Mouse (Mus musculus) embryo, embryonic 11 days (tissue): ENCODE measurements at regions not wholly inside any gene's neighbourhood (a gene's known extent, or its start where the extent isn't known, plus 50 kb on each side); places are given as distances from the start of the nearest gene placed in this dataset.

Source experiments
- DNase-seq: peaks from one replicate; pipeline ENCODE4 v3.0.0-alpha.2; 2015

DNA sequence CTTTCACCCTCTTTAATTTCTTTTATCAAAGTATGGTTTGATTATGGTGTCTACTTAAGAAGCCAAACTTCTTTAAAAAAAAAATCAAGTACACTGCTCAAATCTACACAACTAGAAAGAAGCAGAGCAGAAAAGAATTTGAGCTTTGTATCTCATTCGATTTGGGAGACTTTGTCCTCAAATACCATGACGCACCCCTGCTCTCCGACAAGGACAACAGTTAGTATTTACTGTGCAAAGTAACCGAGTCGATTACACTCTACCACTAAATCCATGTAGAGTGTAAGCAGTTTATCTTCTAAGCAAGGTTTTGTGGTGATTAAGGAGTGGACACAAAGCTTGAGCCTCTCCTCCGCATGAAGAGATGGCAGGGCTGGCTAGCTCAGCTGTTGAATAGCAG lies 79.6 kb downstream of the Csl start:
- no peak for DNase-seq

DNA sequence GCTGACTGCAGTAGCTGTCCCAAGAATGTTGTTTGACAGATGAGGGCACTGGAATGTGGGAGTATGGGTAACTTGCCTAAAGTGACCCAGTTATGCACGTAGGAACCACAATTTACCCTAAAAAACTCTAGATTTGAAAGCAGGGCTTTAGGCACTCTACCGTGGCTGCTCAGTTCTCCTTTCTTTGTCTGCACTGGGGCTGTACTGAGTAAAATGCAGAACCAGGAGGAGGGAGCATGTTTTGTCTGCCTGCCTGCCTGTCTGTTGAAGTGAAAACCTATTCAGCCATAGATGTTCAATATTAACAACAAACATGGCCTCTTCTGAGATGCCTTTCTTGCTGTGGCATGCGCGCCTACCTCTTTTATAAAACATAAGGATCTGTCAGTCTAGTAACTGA lies 77.5 kb downstream of the Csl start:
- DNase-seq = no peak

DNA sequence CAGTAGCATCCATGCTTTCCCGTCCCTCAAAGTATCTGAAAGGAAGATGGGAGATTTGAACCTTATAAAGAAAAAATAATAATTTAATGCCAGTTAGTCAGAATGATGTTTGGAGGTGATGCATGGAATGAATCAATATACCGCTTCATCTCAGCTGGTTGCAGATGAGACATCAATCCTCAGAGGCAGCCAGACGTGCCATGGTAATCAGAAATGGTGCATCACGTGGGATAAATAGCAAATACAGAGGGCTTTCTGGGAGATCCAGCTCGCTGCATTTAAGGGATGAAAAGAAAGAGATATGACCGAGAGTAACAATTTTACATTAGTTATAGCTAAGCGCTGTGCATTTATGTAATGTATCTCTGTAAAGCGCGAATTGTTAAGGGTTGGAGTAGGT lies 77.1 kb downstream of the Csl start:
- DNase-seq = no peak

DNA sequence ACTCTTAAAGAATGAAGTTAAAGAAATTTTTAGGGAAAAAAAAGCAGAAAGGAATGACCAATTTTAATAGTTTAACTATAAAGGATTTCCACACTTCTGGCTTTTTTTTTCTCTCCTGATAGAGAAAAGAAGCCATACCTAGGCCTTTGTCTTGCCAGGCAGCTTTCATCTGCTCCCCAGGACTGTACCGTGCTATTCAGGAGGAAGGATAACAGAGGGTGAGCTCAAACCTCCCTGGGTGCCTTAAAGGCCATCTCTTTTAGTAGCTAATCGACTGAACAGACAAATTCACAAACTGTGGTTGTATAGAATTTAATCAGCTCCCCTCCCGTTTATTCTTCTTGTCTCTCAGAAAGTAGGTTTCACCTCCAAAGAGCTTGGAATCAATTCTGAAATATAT lies 76.1 kb downstream of the Csl start:
- no peak for DNase-seq

DNA sequence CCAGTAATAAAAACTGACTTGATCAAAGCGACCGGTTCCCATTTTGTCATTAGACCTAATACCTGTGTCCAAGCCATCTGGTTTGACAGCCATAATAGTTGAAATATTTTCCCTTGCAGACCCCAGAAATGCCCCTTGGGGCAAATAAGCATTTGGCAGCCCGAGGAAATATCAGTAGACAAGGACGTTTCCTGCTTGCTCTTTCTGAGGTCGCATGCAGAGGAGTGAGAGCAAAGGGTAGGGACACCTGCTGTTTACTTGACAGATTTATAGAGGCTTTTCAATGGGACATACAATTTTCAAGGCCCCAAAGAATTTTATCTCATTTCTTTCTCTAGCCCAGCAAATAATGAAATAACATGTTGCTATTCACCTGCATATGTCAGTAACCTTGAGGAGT lies 73.5 kb downstream of the Csl start:
- DNase-seq = peak; percentile 44

DNA sequence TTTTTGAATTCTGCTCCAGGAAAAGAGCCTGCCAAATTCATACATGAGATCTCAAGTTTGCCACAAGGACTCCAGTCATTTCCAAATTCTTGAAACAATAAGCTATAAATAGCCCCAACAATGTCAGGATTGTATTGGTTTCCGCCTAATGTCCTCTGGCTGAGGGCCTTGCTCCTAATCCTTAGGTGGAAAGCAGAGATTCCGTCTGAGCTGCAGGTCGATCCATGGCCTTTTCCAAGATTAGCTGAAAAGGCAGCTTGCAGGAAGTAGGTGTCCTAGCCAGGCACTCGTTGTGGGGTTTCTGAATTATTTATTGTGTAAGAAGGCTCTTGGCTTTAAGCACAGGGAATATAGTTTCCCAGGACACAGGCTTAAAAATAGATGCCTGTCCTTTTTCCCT lies 72.4 kb downstream of the Csl start:
- DNase-seq = no peak

DNA sequence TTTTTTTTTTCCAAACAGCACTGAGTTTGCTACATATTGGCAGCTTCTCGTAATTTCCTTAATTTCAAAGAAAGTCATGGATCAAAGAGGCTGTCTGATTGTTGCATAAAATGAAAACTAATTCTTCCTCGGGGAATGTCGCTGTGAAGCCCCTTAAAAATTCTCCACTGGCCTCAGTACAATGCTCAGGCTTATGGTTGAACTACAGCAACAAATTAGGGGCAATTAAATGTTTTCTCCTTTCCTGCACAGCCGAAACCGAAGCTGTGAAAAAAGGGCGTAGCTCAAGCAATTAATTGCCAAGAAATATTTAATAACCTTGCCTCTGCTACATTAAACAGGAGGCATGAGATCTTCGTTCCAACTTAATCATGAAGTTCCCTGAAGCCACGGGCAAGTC lies 61.8 kb downstream of the Csl start:
- no peak for DNase-seq

DNA sequence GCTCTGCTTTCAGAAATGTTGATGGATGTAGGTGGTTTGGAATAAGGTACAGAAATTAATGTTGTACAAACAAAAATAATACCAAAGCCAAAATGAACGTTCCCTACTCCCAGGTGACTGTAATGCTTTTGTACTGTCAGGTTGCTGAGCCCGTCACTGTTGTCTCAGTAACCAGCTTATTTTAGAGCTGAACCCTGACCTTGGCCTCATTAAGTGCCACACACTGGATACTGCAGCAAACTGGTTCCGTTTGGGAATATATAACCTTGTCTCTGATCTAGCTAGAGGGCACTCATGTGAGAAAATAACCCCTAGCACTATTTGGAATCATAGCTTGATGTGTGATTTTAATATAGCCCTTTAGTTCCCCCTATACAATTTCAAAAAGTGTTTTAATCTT lies 60.0 kb downstream of the Csl start:
- DNase-seq = peak; percentile 44

DNA sequence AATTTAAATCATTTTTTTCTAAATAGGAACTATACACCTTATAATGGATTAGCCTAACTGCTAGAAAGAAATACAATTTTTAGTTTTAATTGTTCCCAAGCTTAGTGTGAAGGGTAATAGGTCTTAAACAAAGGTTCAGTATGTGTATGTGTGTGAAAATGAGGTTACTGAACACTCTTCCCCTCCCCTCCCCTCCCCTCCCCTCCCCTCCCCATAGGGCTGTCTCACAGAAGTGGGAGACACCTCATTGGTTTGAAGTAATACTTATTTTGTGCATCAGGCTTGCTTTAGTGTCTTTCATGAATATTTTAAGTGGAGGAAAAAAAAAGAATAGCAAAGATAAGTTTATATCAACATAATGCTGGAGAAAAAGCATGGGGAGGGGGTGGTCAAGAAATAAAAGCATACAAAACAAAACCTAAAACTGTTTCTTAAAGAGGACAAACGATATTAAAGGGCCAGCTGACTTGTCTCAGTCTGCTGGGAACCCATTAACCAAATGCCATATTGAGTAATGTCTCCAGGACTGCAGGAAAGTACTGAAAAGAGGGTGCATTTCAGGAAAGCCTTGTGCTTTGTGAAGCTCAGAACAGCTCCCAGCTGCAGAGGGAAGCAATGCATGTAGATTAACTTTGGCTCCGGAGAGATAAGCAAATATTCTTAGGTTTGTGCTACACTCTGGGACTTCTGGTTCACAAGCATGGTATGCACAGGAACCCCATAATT lies 59.2 kb downstream of the Csl start:
- DNase-seq = no peak
